Mouse (Mus musculus) forebrain, embryonic 11.5 days (tissue): ENCODE measurements at regions not wholly inside any gene's neighbourhood (a gene's known extent, or its start where the extent isn't known, plus 50 kb on each side); places are given as distances from the start of the nearest gene placed in this dataset.
A peak's percentile ranks its signal among the peaks of the same experiment; 100 is the strongest.

Experiments used
- ATAC-seq: fragments of 200-750 bp; cut with Nextera tagmentation; replicated peaks from 2 replicates; pipeline ENCODE4 v1.8.0; 2017; ENCODE audit warnings: moderate TSS enrichment; ENCODE audit not compliant: low FRiP score
- DNase-seq: peaks from one replicate; pipeline ENCODE4 v3.0.0-alpha.2; 2017; ENCODE audit warnings: low spot score
- H3K27ac ChIP-seq: fragments of 300-500 bp; sonication (generic); 2 replicates; pipeline ENCODE4 v1.5.1; 2014; ENCODE audit warnings: low read depth, low read length
- H3K27me3 ChIP-seq: fragments of 300-500 bp; sonication (generic); 2 replicates; pipeline ENCODE4 v1.6.1; 2014; ENCODE audit warnings: mild to moderate bottlenecking, low read length, mixed read lengths; ENCODE audit not compliant: control insufficient read depth, insufficient read depth
- H3K36me3 ChIP-seq: fragments of 300-500 bp; sonication (generic); 2 replicates; pipeline ENCODE4 v1.6.1; 2014; ENCODE audit warnings: mild to moderate bottlenecking, low read length, moderate library complexity, mixed read lengths; ENCODE audit not compliant: control insufficient read depth, insufficient read depth
- H3K4me1 ChIP-seq: fragments of 300-500 bp; sonication (generic); replicated peaks from 2 replicates; pipeline ENCODE4 v1.6.1; 2014; ENCODE audit warnings: low read length, mixed read lengths; ENCODE audit not compliant: control insufficient read depth, insufficient read depth
- H3K4me2 ChIP-seq: fragments of 300-500 bp; sonication (generic); 2 replicates; pipeline ENCODE4 v1.6.1; 2014; ENCODE audit warnings: low read depth, mild to moderate bottlenecking, low read length, moderate library complexity, mixed read lengths; ENCODE audit not compliant: severe bottlenecking
- H3K4me3 ChIP-seq: fragments of 300-500 bp; sonication (generic); 2 replicates; pipeline ENCODE4 v1.5.1; 2014; ENCODE audit warnings: low read depth, low read length
- H3K9ac ChIP-seq: fragments of 300-500 bp; sonication (generic); 2 replicates; pipeline ENCODE4 v1.6.1; 2014; ENCODE audit warnings: low read length
- H3K9me3 ChIP-seq: fragments of 300-500 bp; sonication (generic); 2 replicates; pipeline ENCODE4 v1.6.1; 2016; ENCODE audit warnings: low read length, mixed read lengths; ENCODE audit not compliant: control insufficient read depth
- WGBS: fragments of 180-500 bp; shearing (Covaris S2); extraction: QIAGEN DNeasy Blood & Tissue Kit; methylation state at CpG from one replicate; pipeline ENCODE4 v1.1.7; 2014; 5-methylcytosine and 5-hydroxymethylcytosine counted together

DNA sequence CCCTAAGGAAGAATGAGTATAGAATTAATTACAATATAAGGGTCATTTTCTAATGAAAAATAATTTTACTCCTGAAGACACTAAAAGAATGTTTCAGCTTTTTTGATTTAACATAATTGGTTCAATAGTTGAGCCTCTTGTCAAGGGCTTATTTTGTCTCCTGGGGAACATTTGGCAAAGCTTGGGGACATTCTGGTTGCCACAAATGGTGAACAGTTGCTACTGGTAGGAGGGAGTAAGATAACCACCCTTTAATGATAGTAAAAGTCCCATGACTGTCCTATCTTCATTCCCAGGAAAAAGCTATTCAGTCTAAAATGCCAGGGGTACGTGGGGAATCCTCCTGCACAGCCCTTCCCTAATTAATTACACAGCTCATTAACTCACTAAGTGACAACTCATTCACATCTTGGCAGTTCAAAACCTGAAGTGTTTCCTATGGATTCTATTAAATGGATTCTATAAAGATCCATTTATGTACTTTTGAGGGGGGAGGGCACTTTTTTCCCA, 217.3 kb upstream of the Sox9 start:
- no peak for DNase-seq
- Histone ChIP-seq H3K4me1 (no peaks in the 10 kb centered on the region), H3K27ac (no peak overlapping the region), H3K9me3 (no peaks in the 10 kb centered on the region), H3K4me3 (no peak overlapping the region), H3K27me3 (no peaks in the 10 kb centered on the region), H3K9ac (no peak overlapping the region), H3K4me2 (no peak overlapping the region), H3K36me3 (no peaks in the 10 kb centered on the region)
- 8% methylated on average over 1 of the region's 1 CpGs for WGBS
- ATAC-seq, result no peak

DNA sequence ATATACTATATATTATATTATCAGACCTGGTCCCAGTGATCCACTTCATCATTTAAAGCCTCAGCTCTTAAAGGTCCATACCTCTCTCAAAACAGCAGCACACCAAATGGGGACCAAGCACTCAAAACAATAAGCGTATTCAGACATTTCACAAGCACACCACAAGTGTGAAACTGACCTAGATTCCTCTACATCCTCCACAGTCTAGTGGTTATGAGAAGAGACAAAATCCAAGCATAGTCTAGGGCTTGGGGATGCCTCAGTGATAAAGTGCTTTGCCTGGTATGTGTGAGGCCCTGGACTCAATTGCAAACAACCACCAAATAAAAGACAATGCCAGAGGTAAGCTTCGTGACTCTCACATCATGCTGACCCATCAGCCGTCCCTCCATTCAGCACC, 216.0 kb upstream of the Sox9 start:
- Histone ChIP-seq H3K4me2 (no peak overlapping the region), H3K27me3 (no peaks in the 10 kb centered on the region), H3K36me3 (no peaks in the 10 kb centered on the region), H3K27ac (no peak overlapping the region), H3K4me1 (no peaks in the 10 kb centered on the region), H3K4me3 (no peak overlapping the region), H3K9ac (no peak overlapping the region), H3K9me3 (no peaks in the 10 kb centered on the region)
- no peak for DNase-seq
- ATAC-seq, result no peak
- 92% methylated on average over 3 of the region's 3 CpGs for WGBS

DNA sequence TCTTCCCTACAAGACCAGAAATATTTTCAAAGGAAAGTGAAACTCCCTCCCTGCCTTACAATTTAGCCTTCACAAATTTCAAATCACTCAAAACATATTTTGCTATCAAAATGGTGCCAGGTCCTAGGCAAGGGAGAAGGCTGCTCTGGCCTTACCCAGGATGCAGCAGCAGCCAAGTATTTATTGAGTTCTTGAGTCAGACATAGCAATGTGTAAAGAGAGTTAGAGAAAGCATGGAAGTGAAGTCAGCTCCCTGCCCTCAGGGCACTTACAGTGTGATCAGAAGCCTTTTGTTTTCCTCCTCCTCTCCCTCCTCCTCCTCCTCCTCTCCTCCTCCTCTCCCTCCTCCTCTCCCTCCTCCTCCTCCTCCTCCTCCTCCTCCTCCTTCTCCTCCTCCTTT, 194.6 kb upstream of the Sox9 start:
- no peak overlapping the region for H3K9ac ChIP-seq
- no peak for ATAC-seq
- no peak overlapping the region for H3K4me2 ChIP-seq
- H3K27ac ChIP-seq, result no peak overlapping the region
- no peaks in the 10 kb centered on the region for H3K36me3 ChIP-seq
- DNase-seq, result no peak
- H3K9me3 ChIP-seq, result no peaks in the 10 kb centered on the region
- no peaks in the 10 kb centered on the region for H3K27me3 ChIP-seq
- no peak overlapping the region for H3K4me3 ChIP-seq
- no peaks in the 10 kb centered on the region; the same call in 1 of the 2 replicates for H3K4me1 ChIP-seq

DNA sequence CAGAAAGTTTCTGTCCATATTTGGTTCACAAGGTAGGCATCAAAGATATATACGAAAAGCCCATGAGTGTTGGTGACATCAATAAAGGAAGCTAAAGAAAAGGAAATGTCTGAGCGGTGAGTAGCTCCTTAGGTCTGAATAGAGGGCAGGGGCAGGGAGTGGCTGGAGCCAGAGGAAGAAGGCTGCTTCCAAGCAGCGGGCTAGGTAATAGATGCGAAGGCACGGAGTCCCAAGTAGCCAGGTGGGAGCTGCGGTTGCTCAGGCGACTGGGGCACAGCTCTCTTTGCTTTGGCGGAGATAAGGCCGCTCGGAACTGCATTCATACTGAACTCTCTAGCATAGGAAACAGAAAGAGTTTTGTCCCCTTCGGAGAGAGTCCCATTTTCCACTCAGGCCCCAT, 193.9 kb upstream of the Sox9 start:
- H3K9ac ChIP-seq, result no peak overlapping the region
- H3K27ac ChIP-seq, result no peak overlapping the region
- no peak overlapping the region for H3K4me2 ChIP-seq
- H3K4me3 ChIP-seq, result no peak overlapping the region
- 73% methylated on average over 11 of the region's 11 CpGs for WGBS
- ATAC-seq, result no peak
- H3K36me3 ChIP-seq, result no peaks in the 10 kb centered on the region
- H3K9me3 ChIP-seq, result no peaks in the 10 kb centered on the region
- peaks cover 4% of the 10 kb centered on the region for H3K4me1 ChIP-seq
- H3K27me3 ChIP-seq, result no peaks in the 10 kb centered on the region
- DNase-seq, result no peak

DNA sequence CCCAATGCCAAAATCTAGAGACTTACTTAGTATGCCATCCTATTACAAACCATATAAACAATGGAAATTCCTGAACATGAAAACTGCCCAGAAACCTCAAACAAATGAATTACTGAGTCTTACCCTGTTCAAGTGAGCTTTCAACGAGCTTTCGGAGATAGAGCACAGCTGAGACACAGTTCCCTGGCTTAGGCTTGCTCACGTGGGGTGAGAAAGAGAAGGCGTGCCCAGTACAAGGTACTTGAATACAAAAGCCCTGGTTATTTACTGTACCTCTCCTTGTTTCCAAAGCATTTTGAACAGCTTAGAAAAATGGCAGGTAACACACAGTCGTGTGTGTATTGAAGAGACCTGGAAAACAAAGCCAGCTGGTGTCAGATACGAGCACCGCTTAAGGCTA, 191.8 kb upstream of the Sox9 start:
- H3K9ac ChIP-seq, result no peak overlapping the region
- H3K4me1 ChIP-seq, result peaks cover 4% of the 10 kb centered on the region
- no peak overlapping the region for H3K4me2 ChIP-seq
- H3K27ac ChIP-seq, result no peak overlapping the region
- 91% methylated on average over 7 of the region's 7 CpGs for WGBS
- no peaks in the 10 kb centered on the region for H3K36me3 ChIP-seq
- H3K4me3 ChIP-seq, result no peak overlapping the region
- H3K9me3 ChIP-seq, result no peaks in the 10 kb centered on the region
- ATAC-seq (no peak), DNase-seq (no peak)
- no peaks in the 10 kb centered on the region for H3K27me3 ChIP-seq

DNA sequence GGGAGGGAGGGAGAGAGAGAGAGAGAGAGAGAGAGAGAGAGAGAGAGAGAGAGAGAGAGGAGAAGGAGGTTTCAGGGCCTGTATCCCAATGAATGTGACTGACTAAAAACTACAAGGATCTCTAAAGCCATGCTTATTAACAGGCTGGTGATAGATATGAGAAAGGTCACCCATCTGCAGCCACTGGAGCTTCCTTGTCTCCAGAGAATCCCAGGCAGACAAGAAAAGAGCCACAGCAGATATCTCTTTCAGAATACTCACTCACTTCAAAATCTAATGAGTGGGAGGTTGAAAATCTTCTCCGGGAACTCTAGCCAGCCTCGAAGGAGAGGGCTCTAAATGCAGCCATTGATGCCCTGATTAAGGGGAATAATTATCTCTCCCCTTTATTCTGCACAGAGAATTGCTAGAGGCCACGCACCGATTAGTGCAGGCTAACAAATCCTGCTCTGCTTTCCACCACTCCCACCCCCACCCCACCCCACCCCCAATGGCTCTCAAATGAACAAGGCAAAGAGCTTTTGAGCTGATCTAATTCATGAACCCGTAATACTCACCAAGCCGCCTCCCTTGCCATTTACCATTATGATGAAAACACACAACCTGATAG, 189.5 kb upstream of the Sox9 start:
- Histone ChIP-seq H3K9me3 (no peaks in the 10 kb centered on the region), H3K27ac (peak overlapping the region; percentile 71), H3K4me3 (no peak overlapping the region), H3K4me2 (peak overlapping the region; percentile 18; the same call in 1 of the 2 replicates), H3K27me3 (no peaks in the 10 kb centered on the region), H3K36me3 (no peaks in the 10 kb centered on the region), H3K4me1 (peaks cover 4% of the 10 kb centered on the region), H3K9ac (peak overlapping the region; percentile 14; the same call in 1 of the 2 replicates)
- peak; percentile 66 for DNase-seq
- WGBS, result 5% methylated on average over 6 of the region's 6 CpGs
- ATAC-seq, result peak; percentile 92

DNA sequence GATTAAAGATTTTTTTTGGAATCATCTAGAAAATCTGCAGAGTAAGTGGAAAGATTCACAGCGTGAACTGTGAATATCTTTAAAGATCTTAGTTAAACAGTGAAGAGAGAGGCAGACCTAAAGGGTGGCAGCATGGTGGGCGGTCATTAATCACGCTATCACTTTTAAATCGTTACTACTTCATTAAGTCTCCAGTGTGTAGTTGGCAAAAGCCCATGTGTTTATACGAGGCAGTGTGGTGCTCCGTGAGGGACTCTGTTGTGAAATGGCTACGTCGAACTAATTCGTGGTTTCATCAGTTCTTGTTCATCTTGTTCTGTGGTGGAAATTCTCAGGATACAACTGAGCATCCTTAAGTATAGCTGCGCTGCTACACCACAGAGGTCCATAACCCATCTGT, 188.2 kb upstream of the Sox9 start:
- ATAC-seq (0 out of 2 replicates have a peak, but pooled peaks have one; percentile 23), DNase-seq (no peak)
- no peaks in the 10 kb centered on the region for H3K36me3 ChIP-seq
- no peak overlapping the region for H3K4me3 ChIP-seq
- H3K27ac ChIP-seq, result no peak overlapping the region
- H3K9ac ChIP-seq, result no peak overlapping the region
- 68% methylated on average over 10 of the region's 10 CpGs for WGBS
- H3K9me3 ChIP-seq, result no peaks in the 10 kb centered on the region
- peaks cover 4% of the 10 kb centered on the region for H3K4me1 ChIP-seq
- H3K27me3 ChIP-seq, result no peaks in the 10 kb centered on the region
- no peak overlapping the region for H3K4me2 ChIP-seq

DNA sequence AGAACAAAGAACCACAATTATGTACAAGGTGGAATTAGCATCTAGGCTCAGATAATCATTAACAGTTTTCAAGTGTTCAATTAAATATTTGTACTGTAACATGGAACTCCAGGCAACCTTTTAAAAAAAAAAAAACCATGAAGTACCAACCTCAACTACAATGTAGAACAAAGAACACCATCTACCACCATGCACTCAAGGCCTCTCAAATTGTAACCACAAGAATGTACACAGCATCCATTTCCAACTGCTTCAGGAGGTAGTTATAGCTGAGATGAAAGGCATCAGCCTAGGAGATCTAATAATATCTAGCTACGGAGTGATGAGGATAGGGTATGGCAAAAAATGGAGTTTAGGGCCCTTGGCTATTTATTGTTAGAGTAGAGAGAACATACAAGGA, 174.7 kb upstream of the Sox9 start:
- no peak for DNase-seq
- Histone ChIP-seq H3K4me2 (no peak overlapping the region), H3K36me3 (no peaks in the 10 kb centered on the region), H3K4me3 (no peak overlapping the region), H3K27ac (no peak overlapping the region), H3K9me3 (no peaks in the 10 kb centered on the region), H3K9ac (no peak overlapping the region), H3K4me1 (no peaks in the 10 kb centered on the region), H3K27me3 (no peaks in the 10 kb centered on the region)
- 86% methylated on average over 1 of the region's 1 CpGs for WGBS
- no peak for ATAC-seq

DNA sequence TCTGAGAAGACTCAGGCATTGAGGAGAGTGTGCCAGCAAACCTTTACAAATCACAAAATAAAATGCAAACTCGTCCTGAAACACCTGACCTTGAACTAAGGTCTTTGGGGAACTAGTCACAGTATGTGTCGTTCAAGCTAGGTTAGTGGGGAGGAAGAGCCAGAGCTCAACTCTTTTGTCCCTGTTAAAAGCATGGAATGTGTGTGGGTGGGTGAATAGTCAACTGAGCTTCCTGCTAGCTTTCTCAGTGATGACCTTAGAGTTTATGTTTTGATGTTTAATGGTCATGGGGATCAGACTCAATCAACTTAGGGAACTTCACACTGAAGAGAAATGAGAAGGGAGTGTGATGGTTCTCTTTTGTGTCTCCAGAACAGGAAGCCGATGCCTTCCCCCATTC, 172.7 kb upstream of the Sox9 start:
- H3K4me1 ChIP-seq, result no peaks in the 10 kb centered on the region
- no peaks in the 10 kb centered on the region for H3K27me3 ChIP-seq
- DNase-seq (no peak), ATAC-seq (no peak)
- no peaks in the 10 kb centered on the region for H3K36me3 ChIP-seq
- 73% methylated on average over 3 of the region's 3 CpGs for WGBS
- H3K9me3 ChIP-seq, result no peaks in the 10 kb centered on the region
- no peak overlapping the region for H3K4me2 ChIP-seq
- H3K9ac ChIP-seq, result no peak overlapping the region
- H3K4me3 ChIP-seq, result no peak overlapping the region
- no peak overlapping the region for H3K27ac ChIP-seq
